Mouse (Mus musculus): ENCODE results near the gene Galnt6.

Gene Galnt6

GRCm38 (mm10) chr15:100665411-100666218, 63.6 kb downstream of the Galnt6 start:
- intact Hi-C loops (cut with DNase I) = no loop called here

- intact Hi-C loops (cut with DNase I) = no loop called here
Measured at GRCm38 (mm10) chr15:100664813-100665274, 64.3 kb downstream of the Galnt6 start.

GRCm38 (mm10) chr15:100660805-100661204, 68.4 kb downstream of the Galnt6 start:
- intact Hi-C loops (cut with DNase I) = no loop called here

GRCm38 (mm10) chr15:100660306-100660705, 68.9 kb downstream of the Galnt6 start:
- intact Hi-C loops (cut with DNase I) = no loop called here

- intact Hi-C loops (cut with DNase I) = no loop called here
Measured at GRCm38 (mm10) chr15:100655201-100655600, 74.0 kb downstream of the Galnt6 start.

- intact Hi-C loops (cut with DNase I) = no loop called here
Measured at GRCm38 (mm10) chr15:100654271-100654670, 74.9 kb downstream of the Galnt6 start.

- intact Hi-C loops (cut with DNase I) = no loop called here
Measured at GRCm38 (mm10) chr15:100651610-100652009, 77.6 kb downstream of the Galnt6 start.

- intact Hi-C loops (cut with DNase I) = no loop called here
Measured at GRCm38 (mm10) chr15:100650111-100650510, 79.1 kb downstream of the Galnt6 start.

GRCm38 (mm10) chr15:100646161-100646560, 83.0 kb downstream of the Galnt6 start:
- intact Hi-C loops (cut with DNase I) = no loop called here

- intact Hi-C loops (cut with DNase I) = no loop called here
Measured at GRCm38 (mm10) chr15:100642451-100642850, 86.7 kb downstream of the Galnt6 start.

Small RNA genes lying within 50 kb of the gene (microRNA-seq; reads per million reads assigned to microRNA genes)
- gene Mir6961 = 0 reads per million in 2 experiments
